Mouse (Mus musculus): ENCODE results near the gene Calb2. TPM values are rescaled to one million over a fixed set of nuclear protein-coding genes. Genes with fewer than 3 reads are reported as not detected.

Gene Calb2
- total RNA-seq, 1 experiment: 3.2 TPM

- DNase-seq (ENCODE audit: low read depth, low spot score): no peak
- in situ Hi-C loops (cut with MboI; ENCODE audit: low sequenced_read_pairs in 2 of 2, unreplicated experiment in 2 of 2): no loop called here
- TF ChIP-seq ZC3H11A (IDR thresholded peaks at IDR 0.05; ENCODE audit: borderline replicate concordance, low read depth, low read length) (no peak), ZNF384 (IDR thresholded peaks at IDR 0.05; ENCODE audit: low read depth, low read length) (no peak), CHD2 (IDR thresholded peaks at IDR 0.05; ENCODE audit: low read depth, low read length) (no peak), HCFC1 (IDR thresholded peaks at IDR 0.05; ENCODE audit: borderline replicate concordance, insufficient read depth, low read length) (no peak)
These were observed 47.4 kb upstream of the Calb2 start, which contains the start of gene Cmtr2 for GRCm38 (mm10) chr8:110215365-110215764. TSS of gene Cmtr2 (plus strand) at chr8:110215665.

GRCm38 (mm10) chr8:110201806-110202205 is 33.8 kb upstream of the Calb2 start:
- DNase-seq (ENCODE audit: low read depth, low spot score): peak; percentile 11

More at GRCm38 (mm10) chr8:110215365-110215764, 47.4 kb upstream of the Calb2 start, which contains the start of gene Cmtr2:
- Histone ChIP-seq H3K36me3 (ENCODE audit: control insufficient read depth, insufficient read depth, low read length, poor library complexity, severe bottlenecking) (no peaks in the 10 kb centered on the region), H3K9me3 (ENCODE audit: control insufficient read depth, insufficient read depth, low read depth, low read length) (no peaks in the 10 kb centered on the region), H3K4me3 (ENCODE audit: insufficient read depth in 1 of 2, low read depth in 1 of 2, low read length in 2 of 2, poor library complexity in 1 of 2, severe bottlenecking in 1 of 2) (no peak within 1 kb of the TSS), H3K4me1 (ENCODE audit: control insufficient read depth in 2 of 2, insufficient read depth in 2 of 2, low read length in 2 of 2, poor library complexity in 1 of 2) (no peaks in the 10 kb centered on the region; a peak in 1 of 4 replicates), H3K27ac (ENCODE audit: insufficient read depth, low read depth, low read length, poor library complexity, severe bottlenecking) (no peak within 1 kb of the TSS), H3K9ac (ENCODE audit: insufficient read depth, low read depth, low read length, poor library complexity, severe bottlenecking) (no peak within 1 kb of the TSS)

GRCm38 (mm10) chr8:110196678-110197077 is 28.7 kb upstream of the Calb2 start:
- in situ Hi-C loops (cut with MboI; ENCODE audit: low sequenced_read_pairs in 2 of 2, unreplicated experiment in 2 of 2): no loop called here
- H3K27ac ChIP-seq (ENCODE audit: insufficient read depth, low read depth, low read length, poor library complexity, severe bottlenecking): no peak overlapping the region
- no peaks in the 10 kb centered on the region for H3K36me3 ChIP-seq (ENCODE audit: control insufficient read depth, insufficient read depth, low read length, poor library complexity, severe bottlenecking)
- DNase-seq (ENCODE audit: low read depth, low spot score): peak; percentile 47
- no peak overlapping the region for H3K9ac ChIP-seq (ENCODE audit: insufficient read depth, low read depth, low read length, poor library complexity, severe bottlenecking)
- no peak overlapping the region for H3K4me3 ChIP-seq (ENCODE audit: insufficient read depth in 1 of 2, low read depth in 1 of 2, low read length in 2 of 2, poor library complexity in 1 of 2, severe bottlenecking in 1 of 2)
- H3K9me3 ChIP-seq (ENCODE audit: control insufficient read depth, insufficient read depth, low read depth, low read length): no peaks in the 10 kb centered on the region
- TF ChIP-seq HCFC1 (IDR thresholded peaks at IDR 0.05; ENCODE audit: borderline replicate concordance, insufficient read depth, low read length): no peak
- no peak for TF ChIP-seq ZC3H11A (IDR thresholded peaks at IDR 0.05; ENCODE audit: borderline replicate concordance, low read depth, low read length)
- no peak for TF ChIP-seq CHD2 (IDR thresholded peaks at IDR 0.05; ENCODE audit: low read depth, low read length)
- no peak for TF ChIP-seq ZNF384 (IDR thresholded peaks at IDR 0.05; ENCODE audit: low read depth, low read length)
- no peak for TF ChIP-seq MAFK (IDR thresholded peaks at IDR 0.05; ENCODE audit: insufficient read depth, low read depth, low read length)
- H3K4me1 ChIP-seq (ENCODE audit: control insufficient read depth in 2 of 2, insufficient read depth in 2 of 2, low read length in 2 of 2, poor library complexity in 1 of 2): no peaks in the 10 kb centered on the region

More at GRCm38 (mm10) chr8:110201806-110202205, 33.8 kb upstream of the Calb2 start:
- no peak overlapping the region for H3K27ac ChIP-seq (ENCODE audit: insufficient read depth, low read depth, low read length, poor library complexity, severe bottlenecking)
- in situ Hi-C loops (cut with MboI; ENCODE audit: low sequenced_read_pairs in 2 of 2, unreplicated experiment in 2 of 2): no loop called here
- no peaks in the 10 kb centered on the region for H3K4me1 ChIP-seq (ENCODE audit: control insufficient read depth in 2 of 2, insufficient read depth in 2 of 2, low read length in 2 of 2, poor library complexity in 1 of 2)
- H3K9me3 ChIP-seq (ENCODE audit: control insufficient read depth, insufficient read depth, low read depth, low read length): no peaks in the 10 kb centered on the region
- no peak overlapping the region for H3K4me3 ChIP-seq (ENCODE audit: insufficient read depth in 1 of 2, low read depth in 1 of 2, low read length in 2 of 2, poor library complexity in 1 of 2, severe bottlenecking in 1 of 2)
- TF ChIP-seq ZC3H11A (IDR thresholded peaks at IDR 0.05; ENCODE audit: borderline replicate concordance, low read depth, low read length) (no peak), MAFK (IDR thresholded peaks at IDR 0.05; ENCODE audit: insufficient read depth, low read depth, low read length) (no peak), CHD2 (IDR thresholded peaks at IDR 0.05; ENCODE audit: low read depth, low read length) (no peak), HCFC1 (IDR thresholded peaks at IDR 0.05; ENCODE audit: borderline replicate concordance, insufficient read depth, low read length) (no peak), ZNF384 (IDR thresholded peaks at IDR 0.05; ENCODE audit: low read depth, low read length) (no peak)
- H3K9ac ChIP-seq (ENCODE audit: insufficient read depth, low read depth, low read length, poor library complexity, severe bottlenecking): no peak overlapping the region
- no peaks in the 10 kb centered on the region for H3K36me3 ChIP-seq (ENCODE audit: control insufficient read depth, insufficient read depth, low read length, poor library complexity, severe bottlenecking)

GRCm38 (mm10) chr8:110188961-110189750 is 21.1 kb upstream of the Calb2 start:
- DNase-seq (ENCODE audit: low read depth, low spot score): no peak
- TF ChIP-seq ZNF384 (IDR thresholded peaks at IDR 0.05; ENCODE audit: low read depth, low read length) (no peak), MAFK (IDR thresholded peaks at IDR 0.05; ENCODE audit: insufficient read depth, low read depth, low read length) (no peak)
- Histone ChIP-seq H3K9me3 (ENCODE audit: control insufficient read depth, insufficient read depth, low read depth, low read length) (no peaks in the 10 kb centered on the region), H3K4me3 (ENCODE audit: insufficient read depth in 1 of 2, low read depth in 1 of 2, low read length in 2 of 2, poor library complexity in 1 of 2, severe bottlenecking in 1 of 2) (no peak overlapping the region), H3K4me1 (ENCODE audit: control insufficient read depth in 2 of 2, insufficient read depth in 2 of 2, low read length in 2 of 2, poor library complexity in 1 of 2) (no peaks in the 10 kb centered on the region), H3K27ac (ENCODE audit: insufficient read depth, low read depth, low read length, poor library complexity, severe bottlenecking) (no peak overlapping the region), H3K36me3 (ENCODE audit: control insufficient read depth, insufficient read depth, low read length, poor library complexity, severe bottlenecking) (no peaks in the 10 kb centered on the region), H3K9ac (ENCODE audit: insufficient read depth, low read depth, low read length, poor library complexity, severe bottlenecking) (no peak overlapping the region)
- in situ Hi-C loops (cut with MboI; ENCODE audit: low sequenced_read_pairs in 2 of 2, unreplicated experiment in 2 of 2): no loop called here
